Mouse (Mus musculus): ENCODE measurements around the gene Iqschfp. TPM values are rescaled to one million over a fixed set of nuclear protein-coding genes. Genes with fewer than 3 reads are reported as not detected.

The Iqschfp gene
- polyA plus RNA-seq, 1 experiment from 2014 or later = 0.39 TPM

GRCm38 (mm10) chr3:68556891-68557290, 664.9 kb downstream of the Iqschfp start:
- Histone ChIP-seq H3K36me3 (ENCODE audit: control insufficient read depth, insufficient read depth, low read length) (no peaks in the 10 kb centered on the region), H3K4me3 (ENCODE audit: low read depth, low read length) (no peak overlapping the region), H3K4me2 (replicated peaks; ENCODE audit: low read depth, low read length) (no peak overlapping the region), H3K9me3 (ENCODE audit: control insufficient read depth, low read length) (no peaks in the 10 kb centered on the region), H3K27ac (ENCODE audit: low read depth, low read length) (no peak overlapping the region), H3K4me1 (replicated peaks; ENCODE audit: control insufficient read depth, insufficient read depth, low read length) (no peaks in the 10 kb centered on the region), H3K9ac (ENCODE audit: low read depth, low read length) (no peak overlapping the region), H3K27me3 (ENCODE audit: control insufficient read depth, insufficient read depth, low read length) (no peaks in the 10 kb centered on the region)
- DNase-seq (ENCODE audit: low spot score) = no peak
- 92% methylated on average over 9 of the region's 9 CpGs for WGBS
- no peak for ATAC-seq (ENCODE audit: low FRiP score)

DNA sequence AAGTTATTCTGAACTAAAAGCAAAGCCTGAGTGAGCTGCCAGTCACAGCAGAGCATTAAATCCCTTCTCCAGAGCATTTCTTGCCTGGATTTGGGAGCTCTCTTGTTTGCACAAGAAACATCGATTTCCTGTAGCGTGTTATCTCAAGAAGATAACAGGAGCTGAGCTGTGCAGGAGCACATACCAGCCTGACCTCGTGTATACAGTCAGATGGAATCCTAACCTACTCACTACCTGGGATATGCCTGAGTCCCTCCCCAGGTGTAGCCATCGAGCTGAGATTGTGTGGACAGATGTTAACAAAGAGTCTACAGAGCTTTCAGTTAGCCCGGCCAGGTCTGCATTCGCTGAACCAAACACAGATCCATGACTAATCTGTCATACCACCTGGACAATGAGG, 666.7 kb downstream of the Iqschfp start:
- no peak overlapping the region for H3K9ac ChIP-seq (ENCODE audit: low read depth, low read length)
- no peak overlapping the region for H3K4me3 ChIP-seq (ENCODE audit: low read depth, low read length)
- ATAC-seq (ENCODE audit: low FRiP score) = no peak
- no peaks in the 10 kb centered on the region for H3K27me3 ChIP-seq (ENCODE audit: control insufficient read depth, insufficient read depth, low read length)
- WGBS = 81% methylated on average over 6 of the region's 6 CpGs
- no peak overlapping the region for H3K27ac ChIP-seq (ENCODE audit: low read depth, low read length)
- H3K9me3 ChIP-seq (ENCODE audit: control insufficient read depth, low read length) = no peaks in the 10 kb centered on the region
- DNase-seq (ENCODE audit: low spot score) = no peak
- H3K4me1 ChIP-seq (replicated peaks; ENCODE audit: control insufficient read depth, insufficient read depth, low read length) = no peaks in the 10 kb centered on the region
- no peak overlapping the region for H3K4me2 ChIP-seq (replicated peaks; ENCODE audit: low read depth, low read length)
- H3K36me3 ChIP-seq (ENCODE audit: control insufficient read depth, insufficient read depth, low read length) = no peaks in the 10 kb centered on the region

DNA sequence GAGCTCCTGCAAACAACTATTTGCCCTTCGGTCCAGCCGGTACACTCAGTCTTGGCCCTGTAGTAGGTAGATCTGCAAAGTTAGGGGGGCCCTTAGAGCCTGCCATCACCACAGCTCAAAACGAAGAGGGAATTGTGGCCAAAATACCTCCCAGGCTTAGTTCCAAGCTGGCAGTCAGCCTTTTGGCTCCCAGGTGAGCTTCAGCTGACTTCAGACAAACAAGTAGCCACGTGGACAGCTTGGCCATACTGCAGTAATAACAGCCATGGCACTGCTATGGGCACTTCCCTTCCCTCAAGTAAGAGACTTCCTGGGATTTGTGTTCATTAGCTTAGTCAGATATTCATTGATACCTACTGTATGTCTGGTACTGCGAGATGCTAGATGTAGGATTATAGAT, 668.0 kb downstream of the Iqschfp start:
- H3K27ac ChIP-seq (ENCODE audit: low read depth, low read length) = no peak overlapping the region
- no peaks in the 10 kb centered on the region for H3K36me3 ChIP-seq (ENCODE audit: control insufficient read depth, insufficient read depth, low read length)
- no peak for DNase-seq (ENCODE audit: low spot score)
- no peaks in the 10 kb centered on the region for H3K27me3 ChIP-seq (ENCODE audit: control insufficient read depth, insufficient read depth, low read length)
- no peaks in the 10 kb centered on the region for H3K4me1 ChIP-seq (replicated peaks; ENCODE audit: control insufficient read depth, insufficient read depth, low read length)
- 93% methylated on average over 5 of the region's 5 CpGs for WGBS
- H3K9me3 ChIP-seq (ENCODE audit: control insufficient read depth, low read length) = no peaks in the 10 kb centered on the region
- H3K4me3 ChIP-seq (ENCODE audit: low read depth, low read length) = no peak overlapping the region
- ATAC-seq (ENCODE audit: low FRiP score) = no peak
- no peak overlapping the region for H3K9ac ChIP-seq (ENCODE audit: low read depth, low read length)
- H3K4me2 ChIP-seq (replicated peaks; ENCODE audit: low read depth, low read length) = no peak overlapping the region

GRCm38 (mm10) chr3:68562838-68563237, 670.8 kb downstream of the Iqschfp start:
- no peak overlapping the region for H3K27ac ChIP-seq (ENCODE audit: low read depth, low read length)
- no peak overlapping the region for H3K4me3 ChIP-seq (ENCODE audit: low read depth, low read length)
- H3K27me3 ChIP-seq (ENCODE audit: control insufficient read depth, insufficient read depth, low read length) = no peaks in the 10 kb centered on the region
- no peaks in the 10 kb centered on the region for H3K36me3 ChIP-seq (ENCODE audit: control insufficient read depth, insufficient read depth, low read length)
- DNase-seq (ENCODE audit: low spot score) = no peak
- 71% methylated on average over 2 of the region's 2 CpGs for WGBS
- no peak for ATAC-seq (ENCODE audit: low FRiP score)
- no peaks in the 10 kb centered on the region for H3K9me3 ChIP-seq (ENCODE audit: control insufficient read depth, low read length)
- no peaks in the 10 kb centered on the region for H3K4me1 ChIP-seq (replicated peaks; ENCODE audit: control insufficient read depth, insufficient read depth, low read length)
- no peak overlapping the region for H3K4me2 ChIP-seq (replicated peaks; ENCODE audit: low read depth, low read length)
- H3K9ac ChIP-seq (ENCODE audit: low read depth, low read length) = no peak overlapping the region

DNA sequence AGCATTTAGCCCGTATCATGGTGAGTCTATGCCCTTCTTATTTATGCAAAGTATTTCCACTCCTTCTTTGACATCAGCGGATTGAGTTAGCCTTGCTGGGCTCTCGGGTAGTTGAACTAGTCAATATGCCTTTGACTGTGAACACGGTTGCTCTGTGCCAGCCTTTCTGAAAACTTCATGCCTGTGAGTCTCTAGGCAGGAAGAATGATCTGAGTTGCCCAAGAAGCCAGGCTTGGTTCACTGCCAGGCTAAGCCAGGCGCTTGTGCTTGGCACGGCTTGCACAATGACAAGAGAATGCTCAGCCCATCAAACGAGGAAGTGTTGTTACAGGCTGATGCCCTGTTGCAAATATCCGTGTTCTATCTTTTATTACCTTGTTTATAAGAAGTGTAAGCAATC, 671.9 kb downstream of the Iqschfp start:
- Histone ChIP-seq H3K27ac (ENCODE audit: low read depth, low read length) (no peak overlapping the region), H3K4me3 (ENCODE audit: low read depth, low read length) (no peak overlapping the region), H3K36me3 (ENCODE audit: control insufficient read depth, insufficient read depth, low read length) (no peaks in the 10 kb centered on the region), H3K9me3 (ENCODE audit: control insufficient read depth, low read length) (no peaks in the 10 kb centered on the region), H3K4me2 (replicated peaks; ENCODE audit: low read depth, low read length) (no peak overlapping the region), H3K9ac (ENCODE audit: low read depth, low read length) (no peak overlapping the region), H3K27me3 (ENCODE audit: control insufficient read depth, insufficient read depth, low read length) (no peaks in the 10 kb centered on the region), H3K4me1 (replicated peaks; ENCODE audit: control insufficient read depth, insufficient read depth, low read length) (no peaks in the 10 kb centered on the region)
- 81% methylated on average over 8 of the region's 8 CpGs for WGBS
- ATAC-seq (ENCODE audit: low FRiP score) (no peak), DNase-seq (ENCODE audit: low spot score) (no peak)

DNA sequence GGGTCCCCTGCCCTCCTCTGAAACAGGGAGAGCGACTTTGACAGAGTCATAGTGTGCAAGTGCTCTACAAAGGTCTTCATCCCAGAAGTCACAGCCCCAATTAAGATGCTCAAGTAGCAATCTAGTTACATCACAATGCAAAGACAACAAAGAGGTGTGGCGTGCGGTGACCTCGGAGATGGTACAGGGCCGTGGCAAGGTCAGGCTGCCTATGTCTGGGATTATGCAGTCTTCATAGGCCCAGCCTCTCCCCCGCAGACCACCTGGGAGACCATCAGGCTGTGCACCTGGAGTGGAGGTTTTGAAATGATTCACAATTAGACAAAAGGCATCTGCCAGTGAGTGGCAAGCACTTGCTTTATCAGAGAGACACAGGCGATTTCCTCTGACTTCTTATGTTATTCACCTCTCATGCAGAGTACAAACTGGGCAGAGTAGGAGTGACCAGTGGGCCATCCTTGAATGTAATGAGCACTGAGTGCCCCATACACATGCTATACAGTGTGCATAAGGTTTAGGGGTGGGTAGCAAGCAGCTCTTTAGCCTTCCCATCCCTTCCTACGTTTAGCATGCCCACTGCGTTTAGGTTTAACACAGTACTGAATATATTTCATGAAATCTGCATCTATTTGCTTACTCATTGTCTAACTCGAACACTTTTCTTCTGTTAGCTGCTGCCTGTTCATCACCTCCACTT, 673.1 kb downstream of the Iqschfp start:
- no peaks in the 10 kb centered on the region for H3K27me3 ChIP-seq (ENCODE audit: control insufficient read depth, insufficient read depth, low read length)
- no peak overlapping the region for H3K4me3 ChIP-seq (ENCODE audit: low read depth, low read length)
- H3K4me2 ChIP-seq (replicated peaks; ENCODE audit: low read depth, low read length) = no peak overlapping the region
- H3K36me3 ChIP-seq (ENCODE audit: control insufficient read depth, insufficient read depth, low read length) = no peaks in the 10 kb centered on the region
- ATAC-seq (ENCODE audit: low FRiP score) (0 out of 2 replicates have a peak, but pooled peaks have one; percentile 51), DNase-seq (ENCODE audit: low spot score) (no peak)
- no peaks in the 10 kb centered on the region for H3K4me1 ChIP-seq (replicated peaks; ENCODE audit: control insufficient read depth, insufficient read depth, low read length)
- no peak overlapping the region for H3K27ac ChIP-seq (ENCODE audit: low read depth, low read length)
- no peak overlapping the region for H3K9ac ChIP-seq (ENCODE audit: low read depth, low read length)
- no peaks in the 10 kb centered on the region for H3K9me3 ChIP-seq (ENCODE audit: control insufficient read depth, low read length)
- 59% methylated on average over 10 of the region's 10 CpGs for WGBS

DNA sequence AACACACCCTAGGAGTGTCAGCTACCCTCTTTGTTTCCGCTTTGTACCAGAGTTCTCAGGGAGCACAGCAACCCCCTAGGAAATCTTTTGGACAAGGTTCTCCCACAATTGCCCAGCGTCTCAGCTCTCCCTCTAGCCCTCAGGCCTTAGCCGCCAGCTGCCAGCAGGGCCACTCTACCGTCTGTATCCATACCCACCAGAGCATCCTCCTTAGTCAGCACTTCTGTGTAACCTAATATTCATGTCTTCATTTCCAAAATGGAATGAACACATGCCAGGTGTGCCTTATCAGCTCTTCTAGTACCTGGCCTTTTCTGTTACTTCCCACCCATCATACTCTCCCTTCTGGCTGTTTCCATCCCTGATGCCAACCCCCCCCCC, 673.6 kb downstream of the Iqschfp start:
- Histone ChIP-seq H3K9ac (ENCODE audit: low read depth, low read length) (no peak overlapping the region), H3K4me3 (ENCODE audit: low read depth, low read length) (no peak overlapping the region), H3K9me3 (ENCODE audit: control insufficient read depth, low read length) (no peaks in the 10 kb centered on the region), H3K27me3 (ENCODE audit: control insufficient read depth, insufficient read depth, low read length) (no peaks in the 10 kb centered on the region), H3K27ac (ENCODE audit: low read depth, low read length) (no peak overlapping the region), H3K4me2 (replicated peaks; ENCODE audit: low read depth, low read length) (no peak overlapping the region), H3K36me3 (ENCODE audit: control insufficient read depth, insufficient read depth, low read length) (no peaks in the 10 kb centered on the region), H3K4me1 (replicated peaks; ENCODE audit: control insufficient read depth, insufficient read depth, low read length) (no peaks in the 10 kb centered on the region)
- 50% methylated on average over 4 of the region's 4 CpGs for WGBS
- DNase-seq (ENCODE audit: low spot score) (no peak), ATAC-seq (ENCODE audit: low FRiP score) (no peak)

DNA sequence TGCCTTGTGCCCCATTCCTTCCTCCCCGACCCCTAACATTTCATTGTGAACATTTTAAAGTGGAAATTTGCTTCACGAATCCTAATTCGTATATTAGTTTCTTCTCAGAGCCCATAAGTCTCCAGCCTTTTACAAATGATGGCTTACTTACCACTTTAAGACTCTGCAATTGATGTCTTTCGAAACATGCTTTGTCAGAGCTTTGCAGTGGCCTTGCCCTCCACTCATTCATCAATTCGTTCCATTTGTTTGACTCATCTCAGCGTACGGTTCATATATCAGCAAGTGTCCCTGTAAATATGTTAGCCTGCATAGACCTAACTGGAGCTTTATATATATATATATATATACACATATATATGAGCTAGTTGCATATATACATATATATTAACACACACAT, 675.5 kb downstream of the Iqschfp start:
- DNase-seq (ENCODE audit: low spot score) (no peak), ATAC-seq (ENCODE audit: low FRiP score) (no peak)
- Histone ChIP-seq H3K36me3 (ENCODE audit: control insufficient read depth, insufficient read depth, low read length) (no peaks in the 10 kb centered on the region), H3K27me3 (ENCODE audit: control insufficient read depth, insufficient read depth, low read length) (no peaks in the 10 kb centered on the region), H3K4me3 (ENCODE audit: low read depth, low read length) (no peak overlapping the region), H3K4me2 (replicated peaks; ENCODE audit: low read depth, low read length) (no peak overlapping the region), H3K9ac (ENCODE audit: low read depth, low read length) (no peak overlapping the region), H3K27ac (ENCODE audit: low read depth, low read length) (no peak overlapping the region), H3K9me3 (ENCODE audit: control insufficient read depth, low read length) (no peaks in the 10 kb centered on the region), H3K4me1 (replicated peaks; ENCODE audit: control insufficient read depth, insufficient read depth, low read length) (no peaks in the 10 kb centered on the region)
- 86% methylated on average over 7 of the region's 7 CpGs for WGBS

GRCm38 (mm10) chr3:68568149-68568548, 676.1 kb downstream of the Iqschfp start:
- no peak overlapping the region for H3K4me2 ChIP-seq (replicated peaks; ENCODE audit: low read depth, low read length)
- no peak overlapping the region for H3K4me3 ChIP-seq (ENCODE audit: low read depth, low read length)
- no peak overlapping the region for H3K9ac ChIP-seq (ENCODE audit: low read depth, low read length)
- no peak overlapping the region for H3K27ac ChIP-seq (ENCODE audit: low read depth, low read length)
- no peaks in the 10 kb centered on the region for H3K36me3 ChIP-seq (ENCODE audit: control insufficient read depth, insufficient read depth, low read length)
- H3K27me3 ChIP-seq (ENCODE audit: control insufficient read depth, insufficient read depth, low read length) = no peaks in the 10 kb centered on the region
- ATAC-seq (ENCODE audit: low FRiP score) (no peak), DNase-seq (ENCODE audit: low spot score) (no peak)
- WGBS = 83% methylated on average over 3 of the region's 3 CpGs
- no peaks in the 10 kb centered on the region; the same call in 1 of the 2 replicates for H3K4me1 ChIP-seq (replicated peaks; ENCODE audit: control insufficient read depth, insufficient read depth, low read length)
- H3K9me3 ChIP-seq (ENCODE audit: control insufficient read depth, low read length) = no peaks in the 10 kb centered on the region
